Mouse (Mus musculus) liver, adult 2 months (tissue): ENCODE results near the gene Cd80.

Source experiments
- CTCF ChIP-seq: fragments of 200-500 bp; IDR thresholded peaks from 2 replicates; pipeline ENCODE4 v1.5.1; 2011; ENCODE audit warnings: low read depth, low read length, control low read depth
- POLR2A ChIP-seq: fragments of 200-500 bp; IDR thresholded peaks from 2 replicates; pipeline ENCODE4 v1.6.1; 2011; ENCODE audit warnings: low read length, control low read depth; ENCODE audit not compliant: insufficient read depth; ENCODE audit errors: extremely low read depth

GRCm38 (mm10) chr16:38463305-38463704 lies 7.9 kb downstream of the Cd80 start:
- TF ChIP-seq CTCF: no peak
- TF ChIP-seq POLR2A: no peak
